Mouse (Mus musculus) stomach, embryonic 14.5 days (tissue): Measurements from ENCODE around the gene Tmem102. TPM values are rescaled to one million over a fixed set of nuclear protein-coding genes. Genes with fewer than 3 reads are reported as not detected.

Experiments used
- ATAC-seq: fragments of 200-750 bp; cut with Nextera tagmentation; 2 replicates; pipeline ENCODE4 v1.8.0; 2017; ENCODE audit warnings: low read depth, moderate TSS enrichment; ENCODE audit not compliant: insufficient number of reproducible peaks, insufficient read depth, low FRiP score
- H3K27ac ChIP-seq: fragments of 300-500 bp; sonication (generic); 2 replicates; pipeline ENCODE4 v1.5.1; 2014; ENCODE audit warnings: mild to moderate bottlenecking, low read length, moderate library complexity, mixed read lengths
- H3K27me3 ChIP-seq: fragments of 300-500 bp; sonication (generic); 2 replicates; pipeline ENCODE4 v1.6.1; 2014; ENCODE audit warnings: low read length, control low read depth, mixed read lengths; ENCODE audit not compliant: control insufficient read depth, insufficient read depth
- H3K36me3 ChIP-seq: fragments of 300-500 bp; sonication (generic); 2 replicates; pipeline ENCODE4 v1.6.1; 2014; ENCODE audit warnings: mild to moderate bottlenecking, control low read depth, low read length, moderate library complexity, mixed read lengths; ENCODE audit not compliant: control insufficient read depth, insufficient read depth
- H3K4me1 ChIP-seq: fragments of 300-500 bp; sonication (generic); 2 replicates; pipeline ENCODE4 v1.6.1; 2014; ENCODE audit warnings: low read length, control low read depth, mixed read lengths; ENCODE audit not compliant: control insufficient read depth, insufficient read depth
- H3K4me2 ChIP-seq: fragments of 300-500 bp; sonication (generic); replicated peaks from 2 replicates; pipeline ENCODE4 v1.6.1; 2014; ENCODE audit warnings: low read depth, low read length, control low read depth
- H3K4me3 ChIP-seq: fragments of 300-500 bp; sonication (generic); 2 replicates; pipeline ENCODE4 v1.5.1; 2014; ENCODE audit warnings: low read depth, low read length, control low read depth
- H3K9ac ChIP-seq: fragments of 300-500 bp; sonication (generic); replicated peaks from 2 replicates; pipeline ENCODE4 v1.6.1; 2014; ENCODE audit warnings: low read depth, mild to moderate bottlenecking, control low read depth, low read length, moderate library complexity, mixed read lengths
- H3K9me3 ChIP-seq: fragments of 300-500 bp; sonication (generic); 2 replicates; pipeline ENCODE4 v1.6.1; 2016; ENCODE audit warnings: low read depth, low read length, control low read depth; ENCODE audit not compliant: control insufficient read depth
- WGBS: fragments of 180-500 bp; shearing (Covaris S2); extraction: QIAGEN DNeasy Blood & Tissue Kit; methylation state at CpG from one replicate; pipeline ENCODE4 v1.1.7; 2014; 5-methylcytosine and 5-hydroxymethylcytosine counted together
- polyA plus RNA-seq: library from polyadenylated mRNA; unstranded; fragments of >200 nt; fragmentation: Nextera tagmentation; extraction: Ambion mirVana; gene quantifications from 2 replicates; pipeline ENCODE4 v1.2.1, GENCODE M21; 2014

Gene Tmem102
- polyA plus RNA-seq, 1 experiment from 2014 or later, result 12.2 TPM

DNA sequence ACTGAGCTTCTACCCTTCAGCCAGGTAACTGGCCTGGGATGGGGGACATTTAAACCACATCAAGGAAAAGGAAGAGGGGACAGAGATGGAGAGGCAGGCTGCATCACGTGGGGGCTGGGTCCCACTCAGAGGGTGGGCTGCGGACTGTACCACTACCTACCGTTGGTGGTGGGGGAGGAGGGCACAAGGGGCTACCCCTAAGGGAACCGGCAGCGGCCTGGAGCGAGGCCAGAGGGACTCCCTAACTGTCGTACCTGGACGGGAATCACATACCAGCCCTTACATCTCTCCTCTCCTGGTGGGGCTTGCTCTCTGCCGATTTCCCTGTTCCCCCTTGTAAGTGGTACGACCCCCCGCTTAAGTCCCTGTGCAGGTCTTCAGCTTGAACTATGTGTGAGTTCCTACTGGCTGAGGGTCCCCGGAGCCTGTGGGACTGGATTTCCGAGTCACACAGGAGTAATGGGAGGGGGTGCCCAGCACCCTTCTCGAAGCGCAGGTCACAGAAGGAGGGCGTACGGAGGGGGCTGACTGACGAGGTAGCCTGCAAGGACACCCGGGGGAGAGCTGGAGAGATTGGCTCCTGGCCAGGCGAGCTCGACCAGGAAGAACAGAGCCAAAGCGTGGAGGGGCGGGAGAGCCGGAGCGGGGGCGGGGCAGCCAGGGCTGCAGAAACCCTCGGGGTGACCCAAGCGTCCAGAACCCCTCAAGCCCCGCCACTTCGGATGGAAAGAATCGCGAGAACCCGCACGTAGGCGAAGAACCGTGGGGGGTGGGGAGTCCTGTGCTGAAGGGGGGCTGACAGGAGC is 4.8 kb downstream of the Tmem102 start:
- Histone ChIP-seq H3K4me1 (peaks cover 47% of the 10 kb centered on the region), H3K4me3 (peak overlapping the region; percentile 57), H3K27me3 (no peaks in the 10 kb centered on the region; the same call in 1 of the 2 replicates), H3K9ac (peak overlapping the region; percentile 54), H3K36me3 (no peaks in the 10 kb centered on the region), H3K4me2 (peak overlapping the region; percentile 99), H3K27ac (peak overlapping the region; percentile 35), H3K9me3 (no peaks in the 10 kb centered on the region)
- ATAC-seq, result peak; percentile 42
- WGBS, result under 1% methylated on average over 36 of the region's 36 CpGs

DNA sequence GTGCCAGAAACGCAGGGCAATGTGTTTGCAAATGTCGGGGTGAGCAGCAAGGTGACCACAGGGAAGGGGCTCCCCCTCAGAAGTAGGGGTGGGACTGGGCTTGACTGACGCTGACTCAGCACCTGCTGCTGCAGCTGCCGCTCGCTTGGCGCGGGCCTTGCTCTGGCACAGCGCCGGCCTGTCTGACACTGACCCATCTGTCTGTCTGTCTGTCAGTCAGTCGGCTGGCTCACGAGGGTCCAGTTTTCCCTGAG is 5.4 kb downstream of the Tmem102 start:
- peak overlapping the region; percentile 99 for H3K4me2 ChIP-seq
- peaks cover 47% of the 10 kb centered on the region for H3K4me1 ChIP-seq
- no peak for ATAC-seq
- H3K9me3 ChIP-seq, result no peaks in the 10 kb centered on the region
- no peak overlapping the region for H3K9ac ChIP-seq
- whole genome bisulfite sequencing, result 3% methylated on average over 11 of the region's 11 CpGs
- H3K4me3 ChIP-seq, result peak overlapping the region; percentile 57
- peak overlapping the region; percentile 35; the same call in 1 of the 2 replicates for H3K27ac ChIP-seq
- no peaks in the 10 kb centered on the region; the same call in 1 of the 2 replicates for H3K27me3 ChIP-seq
- no peaks in the 10 kb centered on the region for H3K36me3 ChIP-seq

DNA sequence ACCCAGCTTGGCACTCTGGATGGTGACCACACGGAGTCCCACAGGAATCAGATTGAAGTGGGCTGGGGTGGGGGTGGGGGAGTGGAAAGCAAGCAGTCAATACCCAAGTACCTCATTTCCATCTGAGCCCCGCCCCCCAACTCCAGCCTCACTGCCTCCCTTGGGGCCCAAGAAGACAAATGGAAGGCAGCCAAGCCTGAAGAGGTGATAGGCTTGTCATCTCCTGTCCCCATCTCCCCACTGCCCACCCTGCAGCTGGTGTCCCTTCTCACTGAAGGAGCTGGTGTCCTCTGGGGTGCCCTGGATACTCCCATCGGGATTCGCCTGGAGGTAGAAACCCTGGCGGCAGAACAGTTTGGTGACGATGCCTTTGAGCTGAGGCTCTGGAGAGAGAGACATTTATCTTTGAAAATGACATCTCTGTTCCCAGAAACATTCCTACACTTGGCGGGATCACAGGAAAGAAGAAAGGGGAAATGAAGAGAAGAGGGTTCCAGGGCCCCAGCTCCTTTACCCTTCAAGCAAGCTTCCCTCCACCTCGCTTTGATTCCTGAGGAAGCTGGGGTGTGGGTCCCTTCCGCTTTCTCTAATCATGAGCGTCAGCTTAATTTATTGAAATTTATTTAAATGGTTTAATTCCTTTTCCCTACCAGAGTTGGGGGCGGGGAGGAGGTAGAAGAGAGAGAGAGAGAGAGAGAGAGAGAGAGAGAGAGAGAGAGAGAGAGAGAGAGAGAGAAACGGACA is 5.9 kb downstream of the Tmem102 start:
- Histone ChIP-seq H3K4me2 (peak overlapping the region; percentile 99), H3K36me3 (no peaks in the 10 kb centered on the region), H3K9ac (no peak overlapping the region), H3K27me3 (no peaks in the 10 kb centered on the region; the same call in 1 of the 2 replicates), H3K4me3 (peak overlapping the region; percentile 57; the same call in 1 of the 2 replicates), H3K9me3 (no peaks in the 10 kb centered on the region), H3K27ac (peak overlapping the region; percentile 35; the same call in 1 of the 2 replicates), H3K4me1 (peaks cover 42% of the 10 kb centered on the region)
- ATAC-seq, result no peak
- 20% methylated on average over 12 of the region's 12 CpGs for WGBS

DNA sequence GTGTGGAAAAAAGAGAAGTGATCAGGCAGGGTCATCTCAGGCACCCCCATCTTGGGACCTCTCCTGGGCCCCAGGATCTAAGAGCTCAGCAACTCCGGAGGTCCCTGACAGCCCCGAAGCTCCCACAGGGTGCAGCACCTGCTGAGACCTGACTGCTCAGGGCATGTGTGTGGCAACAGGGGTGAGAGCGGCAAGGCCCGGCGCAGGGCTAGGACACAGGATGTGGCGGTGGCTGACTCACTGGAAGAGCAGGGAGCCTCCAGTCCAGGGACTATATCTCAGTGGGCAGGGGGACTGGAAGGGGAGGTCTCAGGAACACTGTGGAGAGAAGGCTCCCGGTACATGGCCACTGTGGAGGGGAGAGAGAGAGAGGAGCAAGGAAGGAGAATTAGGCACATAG is 7.5 kb downstream of the Tmem102 start:
- no peak overlapping the region for H3K4me2 ChIP-seq
- no peak overlapping the region for H3K9ac ChIP-seq
- H3K4me1 ChIP-seq, result peaks cover 29% of the 10 kb centered on the region
- H3K36me3 ChIP-seq, result no peaks in the 10 kb centered on the region
- WGBS, result 77% methylated on average over 7 of the region's 7 CpGs
- no peaks in the 10 kb centered on the region; the same call in 1 of the 2 replicates for H3K27me3 ChIP-seq
- H3K9me3 ChIP-seq, result no peaks in the 10 kb centered on the region
- ATAC-seq, result no peak
- no peak overlapping the region for H3K4me3 ChIP-seq
- H3K27ac ChIP-seq, result no peak overlapping the region

DNA sequence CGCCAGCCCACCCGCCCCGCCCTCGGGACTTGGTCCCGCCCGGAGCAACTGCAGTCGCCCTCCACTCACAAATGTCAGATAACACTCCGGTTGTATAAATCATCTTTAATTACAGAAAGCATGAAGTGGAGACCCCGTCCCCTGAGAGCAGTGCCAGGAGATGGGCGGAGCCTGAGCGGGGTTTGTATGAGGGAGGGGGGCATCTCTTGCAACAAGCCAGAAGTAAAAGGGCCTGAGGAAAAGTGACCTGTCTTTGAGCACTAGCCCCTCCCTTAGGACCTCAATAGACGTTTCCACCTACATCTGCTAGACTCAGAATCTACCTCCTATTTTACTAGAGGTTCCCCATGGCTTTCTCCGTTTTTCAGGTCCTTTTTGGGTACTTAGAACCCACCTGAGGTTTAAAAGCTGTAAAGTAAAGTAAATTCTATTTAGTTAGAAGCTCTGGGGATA is 9.4 kb downstream of the Tmem102 start:
- H3K27me3 ChIP-seq, result no peaks in the 10 kb centered on the region
- ATAC-seq, result no peak
- H3K9ac ChIP-seq, result no peak overlapping the region

DNA sequence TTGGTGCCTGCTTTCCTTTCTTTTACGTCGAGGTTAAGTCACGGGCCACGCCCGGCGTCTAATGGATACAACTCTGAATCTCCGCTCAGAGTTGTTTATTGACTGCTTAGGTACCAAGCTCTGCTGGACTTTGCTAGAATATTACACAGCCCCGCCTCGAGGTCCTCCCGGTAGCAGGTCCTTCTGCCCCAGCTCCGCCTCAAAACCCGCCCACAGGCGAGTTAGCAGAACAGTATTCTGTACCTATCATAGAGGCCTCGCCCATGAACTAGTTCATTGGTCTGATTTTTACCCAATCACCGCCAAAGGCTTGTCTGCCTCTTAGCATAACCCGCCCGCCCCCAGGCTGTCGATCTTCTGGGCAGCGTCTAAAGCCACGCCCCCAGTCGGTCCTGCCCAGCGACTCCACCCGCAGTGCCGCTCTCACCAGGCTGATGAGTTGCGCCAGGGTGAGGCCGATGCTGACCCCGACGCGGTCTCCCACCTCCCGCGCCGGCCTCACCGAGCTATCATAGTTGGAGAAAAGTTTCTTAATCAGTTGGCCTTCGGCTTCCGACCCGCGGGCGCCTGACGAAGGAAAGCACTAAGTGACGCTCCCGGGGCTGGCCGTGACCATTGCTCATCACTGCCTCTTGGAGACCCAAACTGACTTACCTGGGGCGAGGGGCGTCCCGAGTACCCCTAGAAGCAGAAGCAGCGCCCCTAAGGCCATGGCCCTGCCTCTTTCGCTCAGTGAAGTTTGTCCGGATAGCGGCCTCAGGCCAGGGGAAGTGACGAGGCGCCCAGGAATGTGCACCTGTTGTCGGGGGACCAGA is 10.0 kb downstream of the Tmem102 start, which contains the start of gene Chrnb1:
Gene Chrnb1, minus strand, starts transcription at position 776 of the 815 bp plus-strand sequence.
- peaks cover 15% of the 10 kb centered on the region for H3K4me1 ChIP-seq
- no peaks in the 10 kb centered on the region for H3K36me3 ChIP-seq
- peak within 1 kb of the TSS; percentile 95 for H3K4me2 ChIP-seq
- ATAC-seq, result peak; percentile 97
- no peak within 1 kb of the TSS for H3K27ac ChIP-seq
- 1% methylated on average over 52 of the region's 52 CpGs for WGBS
- H3K4me3 ChIP-seq, result peak within 1 kb of the TSS; percentile 44
- 0 out of 2 replicates have a peak within 1 kb of the TSS, but pooled peaks have one; percentile 28 for H3K9ac ChIP-seq
- H3K27me3 ChIP-seq, result no peaks in the 10 kb centered on the region
- H3K9me3 ChIP-seq, result no peaks in the 10 kb centered on the region

More for the DNA sequence above, 9.4 kb downstream of the Tmem102 start:
- no peaks in the 10 kb centered on the region for H3K9me3 ChIP-seq
- peak overlapping the region; percentile 95 for H3K4me2 ChIP-seq
- H3K4me1 ChIP-seq, result peaks cover 17% of the 10 kb centered on the region
- H3K4me3 ChIP-seq, result peak overlapping the region; percentile 44
- no peak overlapping the region for H3K27ac ChIP-seq
- no peaks in the 10 kb centered on the region for H3K36me3 ChIP-seq
- WGBS, result 2% methylated on average over 13 of the region's 13 CpGs

DNA sequence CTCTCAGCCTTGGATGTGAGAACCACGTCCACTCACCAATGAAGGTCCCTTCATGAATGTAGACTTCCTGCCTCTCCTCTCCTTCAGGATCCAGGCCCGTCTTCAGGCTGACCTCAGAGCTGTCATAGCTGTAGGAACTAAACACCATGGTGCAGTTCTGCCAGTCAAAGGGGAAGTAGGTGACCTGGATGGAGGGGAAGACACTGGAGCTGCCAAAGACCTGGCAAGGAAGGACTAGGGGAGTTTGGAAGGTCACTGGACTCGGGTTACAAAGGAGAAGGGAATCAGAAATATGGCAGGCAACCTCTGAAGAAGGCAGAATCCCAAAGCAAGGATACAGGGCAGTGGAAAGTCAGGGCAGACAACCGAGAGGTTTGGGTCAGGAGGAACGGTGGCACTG is 12.0 kb downstream of the Tmem102 start:
- H3K4me1 ChIP-seq, result no peaks in the 10 kb centered on the region; the same call in 1 of the 2 replicates
- no peak overlapping the region for H3K27ac ChIP-seq
- H3K36me3 ChIP-seq, result no peaks in the 10 kb centered on the region
- 66% methylated on average over 5 of the region's 5 CpGs for WGBS
- H3K4me2 ChIP-seq, result no peak overlapping the region
- H3K9me3 ChIP-seq, result no peaks in the 10 kb centered on the region
- no peak overlapping the region for H3K9ac ChIP-seq
- ATAC-seq, result no peak
- H3K4me3 ChIP-seq, result no peak overlapping the region
- no peaks in the 10 kb centered on the region for H3K27me3 ChIP-seq

DNA sequence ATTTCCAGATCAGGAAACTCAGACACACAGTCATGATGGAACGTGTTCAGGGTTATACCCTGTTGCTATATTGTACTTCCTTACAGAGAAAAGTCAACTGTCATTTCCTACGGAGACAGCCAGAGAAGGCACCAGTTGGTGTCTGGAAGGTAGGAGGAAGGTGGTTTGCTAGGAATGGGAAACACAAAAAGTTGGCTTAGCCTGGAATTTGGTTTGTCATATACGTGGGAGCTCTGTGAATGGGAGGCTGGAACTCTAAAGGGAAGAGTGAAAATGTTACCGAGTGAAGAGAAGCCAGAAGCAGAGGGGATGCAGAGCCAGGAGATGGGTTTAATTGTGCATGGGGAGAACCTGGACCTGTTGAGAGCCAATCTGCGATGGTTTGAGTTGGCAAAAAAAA is 14.0 kb downstream of the Tmem102 start:
- Histone ChIP-seq H3K4me3 (no peak overlapping the region), H3K27ac (no peak overlapping the region), H3K9ac (no peak overlapping the region), H3K4me1 (no peaks in the 10 kb centered on the region; the same call in 1 of the 2 replicates), H3K9me3 (no peaks in the 10 kb centered on the region), H3K36me3 (no peaks in the 10 kb centered on the region), H3K4me2 (no peak overlapping the region), H3K27me3 (no peaks in the 10 kb centered on the region)
- WGBS, result 69% methylated on average over 5 of the region's 5 CpGs
- no peak for ATAC-seq
